Mouse (Mus musculus): ENCODE results near the gene Lage3. TPM values are rescaled to one million over a fixed set of nuclear protein-coding genes. Genes with fewer than 3 reads are reported as not detected.

The Lage3 gene
- polyA plus RNA-seq, 1 experiment from 2014 or later = 79.3 TPM

Small RNA genes within 50 kb of the gene (microRNA-seq; reads per million reads assigned to microRNA genes)
- gene Mir7092 = 1.2 reads per million

Other genes starting within 250 kb of the Lage3 start
- gene Opn1mw, start 226.2 kb downstream of the Lage3 start, polyA plus RNA-seq (2015; fragmentation: Nextera tagmentation; extraction: Ambion mirVana) = not detected in 2 replicates
- gene Mecp2, start 218.3 kb downstream of the Lage3 start, polyA plus RNA-seq (2015; fragmentation: Nextera tagmentation; extraction: Ambion mirVana) = 11.3 and 11.5 TPM in 2 replicates
- gene Tex28, start 185.8 kb downstream of the Lage3 start, polyA plus RNA-seq (2015; fragmentation: Nextera tagmentation; extraction: Ambion mirVana) = not detected in 2 replicates
- gene Tktl1, start 176.4 kb downstream of the Lage3 start, polyA plus RNA-seq (2015; fragmentation: Nextera tagmentation; extraction: Ambion mirVana) = 0.09 and 0.10 TPM in 2 replicates
- 129 and 177 TPM in 2 replicates for gene Flna, start 103.8 kb downstream of the Lage3 start, polyA plus RNA-seq (2015; fragmentation: Nextera tagmentation; extraction: Ambion mirVana)
- 13.0 and 16.2 TPM in 2 replicates for gene Emd, start 98.9 kb downstream of the Lage3 start, polyA plus RNA-seq (2015; fragmentation: Nextera tagmentation; extraction: Ambion mirVana)
- gene Rpl10, start 82.8 kb downstream of the Lage3 start, polyA plus RNA-seq (2015; fragmentation: Nextera tagmentation; extraction: Ambion mirVana) = 368 and 465 TPM in 2 replicates
- gene Taz, start 71.7 kb downstream of the Lage3 start, polyA plus RNA-seq (2015; fragmentation: Nextera tagmentation; extraction: Ambion mirVana) = 77.6 and 87.9 TPM in 2 replicates
- gene Dnase1l1, start 71.3 kb downstream of the Lage3 start, polyA plus RNA-seq (2015; fragmentation: Nextera tagmentation; extraction: Ambion mirVana) = 15.7 and 17.3 TPM in 2 replicates
- 126 and 131 TPM in 2 replicates for gene Atp6ap1, start 56.5 kb downstream of the Lage3 start, polyA plus RNA-seq (2015; fragmentation: Nextera tagmentation; extraction: Ambion mirVana)
- 144 and 150 TPM in 2 replicates for gene Gdi1, start 48.6 kb downstream of the Lage3 start, polyA plus RNA-seq (2015; fragmentation: Nextera tagmentation; extraction: Ambion mirVana)
- 55.0 and 56.6 TPM in 2 replicates for gene Fam50a, start 40.6 kb downstream of the Lage3 start, polyA plus RNA-seq (2015; fragmentation: Nextera tagmentation; extraction: Ambion mirVana)
- gene Plxna3, start 24.6 kb downstream of the Lage3 start, polyA plus RNA-seq (2015; fragmentation: Nextera tagmentation; extraction: Ambion mirVana) = 3.3 and 5.6 TPM in 2 replicates
- gene Ubl4a, start 19.6 kb upstream of the Lage3 start, polyA plus RNA-seq (2015; fragmentation: Nextera tagmentation; extraction: Ambion mirVana) = 61.2 and 66.1 TPM in 2 replicates
- gene Slc10a3, start 19.7 kb upstream of the Lage3 start, polyA plus RNA-seq (2015; fragmentation: Nextera tagmentation; extraction: Ambion mirVana) = 14.9 and 17.2 TPM in 2 replicates
- gene Fam3a, start 39.7 kb upstream of the Lage3 start, polyA plus RNA-seq (2015; fragmentation: Nextera tagmentation; extraction: Ambion mirVana) = 26.4 and 29.0 TPM in 2 replicates
- gene Ikbkg, start 39.7 kb upstream of the Lage3 start, polyA plus RNA-seq (2015; fragmentation: Nextera tagmentation; extraction: Ambion mirVana) = 21.9 and 23.0 TPM in 2 replicates
- gene G6pdx, start 75.6 kb upstream of the Lage3 start, polyA plus RNA-seq (2015; fragmentation: Nextera tagmentation; extraction: Ambion mirVana) = 18.0 and 20.3 TPM in 2 replicates
- not detected in 2 replicates for gene Gm6880, start 127.8 kb upstream of the Lage3 start, polyA plus RNA-seq (2015; fragmentation: Nextera tagmentation; extraction: Ambion mirVana)
- not detected in 2 replicates for gene Olfr1326-ps1, start 221.3 kb upstream of the Lage3 start, polyA plus RNA-seq (2015; fragmentation: Nextera tagmentation; extraction: Ambion mirVana)
- gene Olfr1325, start 239.1 kb upstream of the Lage3 start, polyA plus RNA-seq (2015; fragmentation: Nextera tagmentation; extraction: Ambion mirVana) = not detected in 2 replicates

All from heart, embryonic 16.5 days (tissue).